Comparison of ENCODE assay signal across 23 mouse cellular contexts in genomic region chr4:154429770-154430169, GRCm38 (mm10).
DNase-seq lines count a peak whose midpoint lies in the region; ATAC-seq and TF ChIP-seq lines count a peak whose summit lies in the region.
"Had no signal": no experiment of that assay in that cellular context is flagged by ENCODE, and none has a peak within 500 bp of the region (broad histone marks: within the 10 kb centered on the region; RNA-seq: fewer than 3 reads in every experiment).

No protein-coding gene starts in this region.

- TF ChIP-seq POLR2A in kidney, adult 2 months (IDR thresholded peaks at IDR 0.05; ENCODE audit: low read depth, low read length), result no peak
- no peak for TF ChIP-seq POLR2A in liver, adult 2 months (IDR thresholded peaks at IDR 0.05; ENCODE audit: extremely low read depth, insufficient read depth, low read length)

- H3K9me3 ChIP-seq in kidney, embryonic 14.5 days (ENCODE audit: control insufficient read depth, low read length), result no peaks in the 10 kb centered on the region
- H3K9me3 ChIP-seq in heart, embryonic 10.5 days, result no peaks in the 10 kb centered on the region
- H3K9me3 ChIP-seq: embryonic facial prominence, embryonic 12.5 days; embryonic facial prominence, embryonic 15.5 days; heart, embryonic 13.5 days had no signal

- no peak overlapping the region for H3K4me3 ChIP-seq in kidney, adult 2 months (ENCODE audit: insufficient read depth, low read depth, low read length)
- no peak overlapping the region for H3K4me3 ChIP-seq in kidney, embryonic 14.5 days (ENCODE audit: low read length)
- no peak overlapping the region for H3K4me3 ChIP-seq in liver, adult 2 months (ENCODE audit: insufficient read depth, low read depth, low read length)
- no peak overlapping the region for H3K4me3 ChIP-seq in heart, embryonic 10.5 days
- H3K4me3 ChIP-seq: embryonic facial prominence, embryonic 12.5 days; embryonic facial prominence, embryonic 15.5 days; heart, embryonic 13.5 days had no signal

- H3K79me2 ChIP-seq in liver, adult 2 months (ENCODE audit: control insufficient read depth, insufficient read depth, low read length), result no peaks in the 10 kb centered on the region

- peak; percentile 47 for DNase-seq in kidney, adult 2 months
- DNase-seq in liver, adult 2 months (ENCODE audit: extremely low read depth, low read depth, low spot score), result peak; percentile 31
- DNase-seq in liver, result no peak
- DNase-seq in kidney, postnatal 25 days, result peak; percentile 25 to 72
- DNase-seq in heart, embryonic 10.5 days (ENCODE audit: low spot score), result no peak
- DNase-seq: adrenal gland, adult 2 months; adrenal gland, postnatal 14 days; cerebellum, adult 11 months; cerebellum, adult 2 months; cerebellum, adult 9-11 months; cerebellum, postnatal 25 days; forebrain, postnatal 0 days; gastrocnemius, postnatal 25 days; heart, adult 18-20 months; heart, postnatal 14 days; heart, postnatal 4 days had no signal

- no peak overlapping the region for H3K9ac ChIP-seq in kidney, embryonic 14.5 days (ENCODE audit: low read depth, low read length)
- no peak overlapping the region for H3K9ac ChIP-seq in liver, adult 2 months (ENCODE audit: low read depth, low read length)
- H3K9ac ChIP-seq: embryonic facial prominence, embryonic 12.5 days; embryonic facial prominence, embryonic 15.5 days; forebrain, postnatal 0 days; heart, embryonic 13.5 days; hindbrain, embryonic 14.5 days had no signal

- no peaks in the 10 kb centered on the region; the same call in 1 of the 2 replicates for H3K4me1 ChIP-seq in kidney, adult 2 months (ENCODE audit: control insufficient read depth, insufficient read depth, low read length)
- H3K4me1 ChIP-seq in kidney, embryonic 14.5 days (ENCODE audit: control insufficient read depth, insufficient read depth, low read length), result peaks cover 5% of the 10 kb centered on the region; the same call in 1 of the 2 replicates
- peaks cover 4% of the 10 kb centered on the region; the same call in 1 of the 2 replicates for H3K4me1 ChIP-seq in liver, adult 2 months (ENCODE audit: control insufficient read depth, insufficient read depth, low read length)
- H3K4me1 ChIP-seq in heart, embryonic 10.5 days, result peaks cover 35% of the 10 kb centered on the region

- no peaks in the 10 kb centered on the region for H3K27me3 ChIP-seq in kidney, adult 2 months (replicated peaks; ENCODE audit: control insufficient read depth, insufficient read depth, low read length)
- H3K27me3 ChIP-seq in kidney, embryonic 14.5 days (ENCODE audit: control insufficient read depth, insufficient read depth, low read length), result peaks cover 10% of the 10 kb centered on the region
- no peaks in the 10 kb centered on the region for H3K27me3 ChIP-seq in liver, adult 2 months (ENCODE audit: control insufficient read depth, insufficient read depth, low read length)
- peaks cover 53% of the 10 kb centered on the region for H3K27me3 ChIP-seq in heart, embryonic 10.5 days (ENCODE audit: insufficient read depth, poor library complexity, severe bottlenecking)
- H3K27me3 ChIP-seq: embryonic facial prominence, embryonic 12.5 days had no signal

- no peak for TF ChIP-seq CTCF in kidney, adult 2 months (conservative IDR thresholded peaks at IDR 0.05; ENCODE audit: insufficient read depth, insufficient read length, low read depth, low read length)
- TF ChIP-seq CTCF in liver, adult 2 months (IDR thresholded peaks at IDR 0.05; ENCODE audit: low read depth, low read length), result no peak

- no peak overlapping the region for H3K4me2 ChIP-seq in kidney, embryonic 14.5 days (replicated peaks; ENCODE audit: low read depth, low read length)
- H3K4me2 ChIP-seq: embryonic facial prominence, embryonic 12.5 days; embryonic facial prominence, embryonic 15.5 days; heart, embryonic 13.5 days; hindbrain, embryonic 14.5 days had no signal

- no peak for ATAC-seq in kidney, embryonic 14.5 days (ENCODE audit: low FRiP score, low TSS enrichment)
- ATAC-seq: CD4-positive, CD25-positive, alpha-beta regulatory T cell, adult 4 months; forebrain, embryonic 14.5 days; forebrain, postnatal 0 days had no signal

- H3K27ac ChIP-seq in kidney, adult 2 months (ENCODE audit: insufficient read depth, low read depth, low read length), result no peak overlapping the region; the same call in 1 of the 2 replicates
- H3K27ac ChIP-seq in kidney, embryonic 14.5 days (ENCODE audit: low read depth, low read length), result no peak overlapping the region
- H3K27ac ChIP-seq in liver, adult 2 months (replicated peaks; ENCODE audit: insufficient read depth, low read depth, low read length), result no peak overlapping the region
- no peak overlapping the region for H3K27ac ChIP-seq in heart, embryonic 10.5 days
- H3K27ac ChIP-seq: embryonic facial prominence, embryonic 12.5 days; embryonic facial prominence, embryonic 15.5 days; heart, embryonic 13.5 days; hindbrain, embryonic 14.5 days had no signal

- H3K36me3 ChIP-seq in kidney, adult 2 months (ENCODE audit: control insufficient read depth, insufficient read depth, low read length), result no peaks in the 10 kb centered on the region
- H3K36me3 ChIP-seq in kidney, embryonic 14.5 days (ENCODE audit: control insufficient read depth, insufficient read depth, low read length), result no peaks in the 10 kb centered on the region
- no peaks in the 10 kb centered on the region for H3K36me3 ChIP-seq in liver, adult 2 months (ENCODE audit: control insufficient read depth, insufficient read depth, low read length)
- no peaks in the 10 kb centered on the region for H3K36me3 ChIP-seq in heart, embryonic 10.5 days
- H3K36me3 ChIP-seq: embryonic facial prominence, embryonic 12.5 days; embryonic facial prominence, embryonic 15.5 days; heart, embryonic 13.5 days had no signal

- WGBS in kidney, adult 2 months, result 26% methylated on average over 2 of the region's 2 CpGs
- 52% methylated on average over 2 of the region's 2 CpGs for WGBS in kidney, embryonic 14.5 days
- 15% methylated on average over 2 of the region's 2 CpGs for WGBS in liver, adult 2 months
- 75% methylated on average over 2 of the region's 2 CpGs for WGBS in heart, embryonic 10.5 days

Comparison
In these comparisons a context has a peak if more than half of its experiments do, and no peak if none do; other contexts are left out.
1. DNase-seq: peak in kidney, adult 2 months (single experiment), liver, adult 2 months (single experiment) and kidney, postnatal 25 days (2 of 2); none in liver (single experiment) and heart, embryonic 10.5 days (single experiment).